Mouse (Mus musculus) C2C12 (cell line): ENCODE data around the gene Lrba. TPM values are rescaled to one million over a fixed set of nuclear protein-coding genes. Genes with fewer than 3 reads are reported as not detected.

Experiments
- H3K27me3 ChIP-seq: one replicate; pipeline ENCODE4 v1.6.1; 2011; ENCODE audit not compliant: control insufficient read depth, insufficient read depth, insufficient read length
- H3K36me3 ChIP-seq: one replicate; pipeline ENCODE4 v1.6.1; 2011; ENCODE audit not compliant: control insufficient read depth, insufficient read depth
- H3K4me3 ChIP-seq: one replicate; pipeline ENCODE4 v1.5.1; 2011; ENCODE audit warnings: mild to moderate bottlenecking, control low read depth; ENCODE audit not compliant: poor library complexity, insufficient read depth, severe bottlenecking
- H3K79me2 ChIP-seq: one replicate; pipeline ENCODE4 v1.6.1; 2011; ENCODE audit not compliant: control insufficient read depth, insufficient read depth
- H3K79me3 ChIP-seq: one replicate; pipeline ENCODE4 v1.6.1; 2011; ENCODE audit warnings: low read depth, control low read depth
- H3ac ChIP-seq: one replicate; pipeline ENCODE3; 2011; ENCODE audit warnings: low read depth; ENCODE audit not compliant: control insufficient read depth, insufficient read length
- CEBPB ChIP-seq: IDR thresholded peaks from one replicate; pipeline ENCODE4 v1.6.1; 2011; ENCODE audit warnings: low read depth, mild to moderate bottlenecking, control low read depth, moderate library complexity
- CTCF ChIP-seq: IDR thresholded peaks from one replicate; pipeline ENCODE4 v1.5.1; 2011; ENCODE audit not compliant: control insufficient read depth, insufficient read depth, insufficient read length
- FOSL1 ChIP-seq: IDR thresholded peaks from one replicate; pipeline ENCODE4 v1.8.0; 2011; ENCODE audit warnings: mild to moderate bottlenecking, low read length; ENCODE audit not compliant: poor library complexity, insufficient read depth, severe bottlenecking
- MAX ChIP-seq: IDR thresholded peaks from one replicate; pipeline ENCODE4 v1.6.1; 2011; ENCODE audit warnings: mild to moderate bottlenecking, control low read depth
- MYOD1 ChIP-seq: IDR thresholded peaks from one replicate; pipeline ENCODE4 v1.6.1; 2011; ENCODE audit warnings: low read depth; ENCODE audit not compliant: control insufficient read depth, insufficient read length
- MYOG ChIP-seq: IDR thresholded peaks from one replicate; pipeline ENCODE4 v1.6.1; 2011; ENCODE audit not compliant: control insufficient read depth, insufficient read length; ENCODE audit errors: extremely low read depth
- USF1 ChIP-seq: IDR thresholded peaks from one replicate; pipeline ENCODE4 v1.6.1; 2011; ENCODE audit warnings: low read depth, mild to moderate bottlenecking, control low read depth, moderate library complexity
- polyA plus RNA-seq: library from polyadenylated mRNA; unstranded; fragments of >200 nt; fragmentation: generic; extraction: Trizol; gene quantifications from one replicate; pipeline ENCODE4 v1.2.1, GENCODE M21; 2012; ENCODE audit warnings: missing spikeins

The Lrba gene
- polyA plus RNA-seq, 1 experiment: 2.6 TPM

- Histone ChIP-seq H3K36me3 (no peaks in the 10 kb centered on the region), H3K79me3 (no peaks in the 10 kb centered on the region), H3ac (no peak overlapping the region), H3K4me3 (no peak overlapping the region), H3K79me2 (no peaks in the 10 kb centered on the region), H3K27me3 (no peaks in the 10 kb centered on the region)
- TF ChIP-seq MYOG: no peak
These were observed 298.5 kb downstream of the Lrba start for GRCm38 (mm10) chr3:86522880-86523505.

DNA sequence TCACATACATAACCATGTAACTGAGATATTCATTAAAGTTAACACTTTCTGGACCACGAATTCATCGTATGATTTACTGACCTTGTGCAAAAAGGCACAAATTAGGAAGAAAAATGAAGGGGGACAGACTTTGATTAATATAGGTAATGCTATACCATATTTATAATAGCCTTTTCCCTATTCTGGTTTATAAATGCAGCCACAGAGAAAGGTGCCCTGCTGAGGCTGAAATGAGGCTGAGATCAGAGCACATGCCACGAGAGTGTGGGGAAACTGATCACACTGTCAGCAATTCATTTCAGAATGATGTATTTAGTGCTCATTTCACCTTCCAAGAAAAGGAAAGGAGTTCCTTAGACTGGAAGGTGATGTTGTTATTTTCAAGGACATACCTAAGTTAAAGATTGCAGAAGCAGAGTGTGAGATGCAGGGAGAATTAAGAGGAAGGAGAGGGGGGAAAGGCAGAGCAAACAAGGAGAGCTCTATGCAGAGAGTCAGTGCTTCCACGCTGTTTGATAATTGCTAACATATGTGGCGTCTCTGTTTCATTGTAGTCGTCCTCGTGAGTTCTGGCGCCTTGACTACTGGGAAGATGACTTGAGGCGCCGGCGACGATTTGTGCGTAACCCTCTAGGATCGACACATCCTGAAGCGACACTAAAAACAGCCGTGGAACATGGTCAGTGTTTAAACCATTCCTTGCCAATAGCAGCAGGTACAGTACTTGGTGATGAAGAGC lies 307.2 kb downstream of the Lrba start:
- no peak for TF ChIP-seq MYOG
- TF ChIP-seq FOSL1: no peak
- TF ChIP-seq USF1: no peak
- no peak for TF ChIP-seq CEBPB
- no peak for TF ChIP-seq CTCF
- no peak for TF ChIP-seq MAX
- TF ChIP-seq MYOD1: no peak
- Histone ChIP-seq H3ac (no peak overlapping the region), H3K4me3 (no peak overlapping the region), H3K79me3 (no peaks in the 10 kb centered on the region), H3K79me2 (no peaks in the 10 kb centered on the region), H3K36me3 (no peaks in the 10 kb centered on the region), H3K27me3 (no peaks in the 10 kb centered on the region)

- H3K36me3 ChIP-seq: no peaks in the 10 kb centered on the region
- no peaks in the 10 kb centered on the region for H3K27me3 ChIP-seq
- H3ac ChIP-seq: no peak overlapping the region
- no peak overlapping the region for H3K4me3 ChIP-seq
- H3K79me2 ChIP-seq: no peaks in the 10 kb centered on the region
- no peaks in the 10 kb centered on the region for H3K79me3 ChIP-seq
- TF ChIP-seq CTCF (no peak), MYOD1 (no peak), MYOG (no peak), MAX (no peak), USF1 (no peak), FOSL1 (no peak), CEBPB (no peak)
These were observed 312.3 kb downstream of the Lrba start for GRCm38 (mm10) chr3:86536751-86537150.

GRCm38 (mm10) chr3:86538645-86539554 lies 314.4 kb downstream of the Lrba start:
- Histone ChIP-seq H3K36me3 (no peaks in the 10 kb centered on the region), H3K79me2 (no peaks in the 10 kb centered on the region), H3K27me3 (no peaks in the 10 kb centered on the region), H3K4me3 (no peak overlapping the region), H3ac (no peak overlapping the region), H3K79me3 (no peaks in the 10 kb centered on the region)
- no peak for TF ChIP-seq USF1
- TF ChIP-seq FOSL1: no peak
- no peak for TF ChIP-seq CTCF
- no peak for TF ChIP-seq MYOG
- TF ChIP-seq MYOD1: no peak
- no peak for TF ChIP-seq CEBPB
- no peak for TF ChIP-seq MAX

DNA sequence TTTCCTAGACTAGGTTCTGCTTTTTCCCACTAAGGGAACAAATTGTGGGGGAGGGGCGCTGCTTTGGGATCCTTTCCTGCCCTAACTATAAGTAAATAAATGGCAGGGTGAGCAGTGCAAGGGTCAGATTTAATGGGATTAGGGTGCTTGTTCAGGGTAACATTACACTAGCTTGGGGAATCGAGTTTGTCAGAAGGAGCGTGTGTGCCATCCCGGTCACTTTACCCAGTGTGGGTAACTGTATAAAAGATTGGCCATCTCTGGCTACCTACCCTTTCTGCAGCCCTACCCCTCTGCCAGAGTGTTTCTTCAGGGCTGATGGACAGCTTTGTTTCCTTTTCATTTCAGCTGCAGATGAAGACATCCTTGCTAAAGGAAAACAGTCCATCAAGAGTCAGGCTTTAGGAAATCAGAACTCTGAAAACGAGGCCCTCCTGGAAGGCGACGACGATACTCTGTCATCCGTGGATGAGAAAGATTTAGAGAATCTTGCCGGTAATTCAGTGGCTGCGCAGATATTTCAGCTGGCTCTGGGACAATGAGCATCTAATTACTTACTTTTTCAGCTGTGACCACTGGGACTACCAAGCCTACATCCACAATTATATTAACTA lies 315.2 kb downstream of the Lrba start:
- no peaks in the 10 kb centered on the region for H3K79me2 ChIP-seq
- no peaks in the 10 kb centered on the region for H3K36me3 ChIP-seq
- TF ChIP-seq CEBPB (no peak), USF1 (no peak), CTCF (no peak), MYOG (no peak), MAX (no peak), FOSL1 (no peak)
- no peak overlapping the region for H3ac ChIP-seq
- H3K79me3 ChIP-seq: no peaks in the 10 kb centered on the region
- H3K4me3 ChIP-seq: no peak overlapping the region
- H3K27me3 ChIP-seq: no peaks in the 10 kb centered on the region
